Mouse (Mus musculus) stomach, embryonic 16.5 days (tissue): ENCODE results near the gene Nol3. TPM values are rescaled to one million over a fixed set of nuclear protein-coding genes. Genes with fewer than 3 reads are reported as not detected.
A peak's percentile ranks its signal among the peaks of the same experiment; 100 is the strongest.

ENCODE experiments used
- ATAC-seq: fragments of 200-750 bp; cut with Nextera tagmentation; 2 replicates; pipeline ENCODE4 v1.8.0; 2017; ENCODE audit warnings: moderate number of reproducible peaks, moderate TSS enrichment; ENCODE audit not compliant: insufficient read depth, low FRiP score
- H3K27ac ChIP-seq: fragments of 300-500 bp; sonication (generic); 2 replicates; pipeline ENCODE4 v1.5.1; 2014; ENCODE audit warnings: low read length
- H3K27me3 ChIP-seq: fragments of 300-500 bp; sonication (generic); 2 replicates; pipeline ENCODE4 v1.6.1; 2014; ENCODE audit warnings: low read length, control low read depth, mixed read lengths; ENCODE audit not compliant: control insufficient read depth, insufficient read depth
- H3K36me3 ChIP-seq: fragments of 300-500 bp; sonication (generic); 2 replicates; pipeline ENCODE4 v1.6.1; 2014; ENCODE audit warnings: low read length; ENCODE audit not compliant: control insufficient read depth, insufficient read depth
- H3K4me1 ChIP-seq: fragments of 300-500 bp; sonication (generic); 2 replicates; pipeline ENCODE4 v1.6.1; 2014; ENCODE audit warnings: low read length, control low read depth, mixed read lengths; ENCODE audit not compliant: control insufficient read depth, insufficient read depth
- H3K4me2 ChIP-seq: fragments of 300-500 bp; sonication (generic); 2 replicates; pipeline ENCODE4 v1.6.1; 2014; ENCODE audit warnings: low read depth, low read length, mixed read lengths
- H3K4me3 ChIP-seq: fragments of 300-500 bp; sonication (generic); replicated peaks from 2 replicates; pipeline ENCODE4 v1.5.1; 2014; ENCODE audit warnings: mild to moderate bottlenecking, low read length
- H3K9ac ChIP-seq: fragments of 300-500 bp; sonication (generic); 2 replicates; pipeline ENCODE4 v1.6.1; 2014; ENCODE audit warnings: low read length
- H3K9me3 ChIP-seq: fragments of 300-500 bp; sonication (generic); replicated peaks from 2 replicates; pipeline ENCODE4 v1.6.1; 2016; ENCODE audit warnings: low read length, control low read depth; ENCODE audit not compliant: control insufficient read depth
- WGBS: fragments of 180-500 bp; shearing (Covaris S2); extraction: QIAGEN DNeasy Blood & Tissue Kit; methylation state at CpG from one replicate; pipeline ENCODE4 v1.1.7; 2014; 5-methylcytosine and 5-hydroxymethylcytosine counted together
- polyA plus RNA-seq: library from polyadenylated mRNA; unstranded; fragments of >200 nt; fragmentation: Nextera tagmentation; extraction: Ambion mirVana; gene quantifications from 2 replicates; pipeline ENCODE4 v1.2.1, GENCODE M21; 2015

Nol3 gene
- polyA plus RNA-seq, 1 experiment from 2014 or later, result 2.3 TPM

GRCm38 (mm10) chr8:105299962-105300361 is 24.0 kb downstream of the Nol3 start:
- Histone ChIP-seq H3K4me2 (no peak overlapping the region), H3K27me3 (no peaks in the 10 kb centered on the region), H3K4me1 (peaks cover 26% of the 10 kb centered on the region), H3K27ac (no peak overlapping the region), H3K9me3 (no peaks in the 10 kb centered on the region), H3K9ac (no peak overlapping the region), H3K4me3 (no peak overlapping the region), H3K36me3 (peaks cover 23% of the 10 kb centered on the region)
- ATAC-seq, result peak; percentile 59
- 80% methylated on average over 8 of the region's 8 CpGs for WGBS

- no peak for ATAC-seq
- H3K27me3 ChIP-seq, result no peaks in the 10 kb centered on the region
- WGBS, result 75% methylated on average over 8 of the region's 8 CpGs
- H3K36me3 ChIP-seq, result peaks cover 26% of the 10 kb centered on the region
- H3K27ac ChIP-seq, result no peak overlapping the region
- H3K9ac ChIP-seq, result no peak overlapping the region
- H3K4me1 ChIP-seq, result peaks cover 31% of the 10 kb centered on the region
- no peak overlapping the region for H3K4me2 ChIP-seq
- H3K9me3 ChIP-seq, result no peaks in the 10 kb centered on the region
- H3K4me3 ChIP-seq, result no peak overlapping the region
Observed at GRCm38 (mm10) chr8:105303396-105303795, 27.5 kb downstream of the Nol3 start.

DNA sequence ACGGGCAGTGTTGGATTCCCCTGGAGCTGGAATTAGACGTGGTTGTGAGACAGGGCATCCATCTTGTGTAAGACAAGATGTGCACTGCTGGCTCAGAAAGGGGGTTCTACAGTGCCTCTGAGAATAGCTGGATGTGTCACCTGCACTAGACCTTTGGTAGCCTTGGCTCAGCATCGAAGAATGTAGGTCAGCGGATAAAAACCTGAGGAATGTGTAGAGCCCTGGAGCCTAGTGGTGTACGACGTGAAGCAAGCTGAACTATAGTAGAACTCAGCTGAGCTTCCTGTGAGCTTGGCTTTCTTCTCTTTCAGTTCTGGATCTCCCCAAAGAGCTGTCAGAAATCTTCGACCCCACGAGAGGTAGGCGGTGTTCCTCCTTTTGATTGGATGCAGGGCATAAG is 27.9 kb downstream of the Nol3 start:
- Histone ChIP-seq H3K4me3 (no peak overlapping the region), H3K9me3 (no peaks in the 10 kb centered on the region), H3K27me3 (no peaks in the 10 kb centered on the region), H3K9ac (no peak overlapping the region), H3K4me2 (no peak overlapping the region), H3K36me3 (peaks cover 26% of the 10 kb centered on the region), H3K27ac (no peak overlapping the region), H3K4me1 (peaks cover 27% of the 10 kb centered on the region)
- ATAC-seq, result no peak
- 76% methylated on average over 9 of the region's 9 CpGs for WGBS

DNA sequence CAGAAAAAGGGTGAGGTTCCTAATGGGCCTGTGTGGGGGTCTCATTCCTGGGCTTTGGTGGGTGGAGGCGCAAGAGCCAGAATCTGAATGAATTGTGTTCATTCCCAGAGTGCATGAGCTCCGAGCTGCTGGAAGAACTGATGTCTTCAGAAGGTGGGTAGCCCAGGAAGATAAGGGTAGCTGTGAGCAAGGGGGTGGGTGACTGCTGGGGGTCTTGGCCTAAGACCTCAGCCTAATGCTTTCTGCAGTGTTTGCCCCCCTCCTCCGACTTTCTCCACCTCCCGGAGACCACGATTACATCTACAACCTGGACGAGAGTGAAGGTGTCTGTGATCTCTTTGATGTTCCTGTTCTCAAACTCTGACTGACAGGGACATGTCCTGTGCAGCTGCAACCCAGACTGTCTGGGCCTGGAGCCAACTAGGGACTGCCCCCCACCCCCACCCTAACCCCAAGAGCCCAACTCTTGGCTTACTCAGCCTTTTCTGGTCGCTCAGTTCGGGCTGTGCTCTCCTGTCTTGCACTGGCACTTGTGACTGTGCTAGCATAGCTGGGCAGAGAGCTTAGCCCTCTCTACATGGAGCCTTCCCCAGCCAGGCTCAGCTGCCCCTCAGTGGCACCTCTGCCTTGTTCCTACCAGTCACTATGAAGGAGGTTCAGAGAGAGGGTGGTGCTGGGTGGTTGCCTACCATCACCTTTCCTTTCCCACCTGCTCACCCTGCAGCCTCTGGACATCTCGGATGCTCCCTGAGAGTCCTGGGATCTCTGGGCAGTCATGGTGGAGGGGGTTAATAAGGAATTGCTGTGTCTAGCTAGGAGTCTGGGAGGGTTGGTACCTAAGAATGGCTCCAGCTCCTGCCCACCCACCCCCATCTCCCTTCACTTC is 28.6 kb downstream of the Nol3 start:
- no peak for ATAC-seq
- Histone ChIP-seq H3K9me3 (no peaks in the 10 kb centered on the region), H3K4me2 (peak overlapping the region; percentile 31; the same call in 1 of the 2 replicates), H3K4me1 (peaks cover 24% of the 10 kb centered on the region), H3K4me3 (no peak overlapping the region), H3K27me3 (no peaks in the 10 kb centered on the region), H3K27ac (peak overlapping the region; percentile 95), H3K36me3 (peaks cover 26% of the 10 kb centered on the region), H3K9ac (peak overlapping the region; percentile 32; the same call in 1 of the 2 replicates)
- WGBS, result 61% methylated on average over 9 of the region's 9 CpGs

DNA sequence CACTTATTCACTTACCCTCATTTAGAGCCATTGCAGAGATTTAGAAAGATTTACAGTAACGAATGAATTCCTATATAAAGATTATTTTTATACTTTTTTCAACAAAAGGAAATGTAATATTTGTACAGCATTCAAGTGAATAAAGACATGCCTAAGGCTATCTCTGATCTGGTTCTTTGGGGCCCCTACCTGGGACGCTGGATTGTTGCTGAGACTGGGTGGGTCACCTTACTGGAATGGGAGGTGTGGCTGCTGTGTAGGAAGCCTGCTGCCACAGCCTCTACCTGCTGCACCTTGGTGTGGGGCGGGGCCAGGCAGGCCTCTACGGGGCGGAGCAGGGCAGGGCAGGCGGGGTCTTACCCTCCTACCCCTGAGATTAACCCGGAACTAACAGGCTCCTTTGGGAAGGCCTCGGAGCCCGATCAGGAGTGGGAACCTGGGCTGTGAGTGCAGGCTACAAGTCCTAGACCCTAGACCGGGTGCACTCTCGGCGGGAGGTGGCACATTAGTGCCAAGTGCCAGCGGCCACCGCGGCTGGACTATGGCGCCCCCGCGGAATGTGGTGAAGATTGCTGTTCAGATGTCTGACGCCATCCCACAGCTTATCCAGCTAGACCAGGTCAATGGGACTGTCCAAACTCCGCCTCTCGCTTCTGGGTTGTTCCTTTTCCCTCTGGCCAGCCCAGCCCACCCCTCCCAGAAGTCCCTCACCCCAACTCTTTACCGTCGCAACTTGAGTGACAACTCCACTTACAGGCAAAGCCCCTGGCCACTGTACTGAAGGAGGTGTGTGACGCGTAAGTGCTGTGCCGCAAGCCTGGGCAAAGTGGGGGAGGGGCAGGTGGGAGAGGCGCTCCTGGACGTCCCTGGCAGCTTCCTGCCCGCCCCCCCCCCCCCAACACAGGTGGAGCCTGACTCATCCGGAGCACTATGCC is 29.5 kb downstream of the Nol3 start, which contains the start of gene Elmo3:
Gene Elmo3, plus strand, starts transcription at position 391 of the 935 bp plus-strand sequence.
- WGBS, result 4% methylated on average over 30 of the region's 30 CpGs
- peak within 1 kb of the TSS; percentile 77 for H3K4me2 ChIP-seq
- H3K9ac ChIP-seq, result peak within 1 kb of the TSS; percentile 77
- peak within 1 kb of the TSS; percentile 95 for H3K27ac ChIP-seq
- H3K36me3 ChIP-seq, result peaks cover 26% of the 10 kb centered on the region
- peak; percentile 94 for ATAC-seq
- H3K27me3 ChIP-seq, result no peaks in the 10 kb centered on the region
- peak within 1 kb of the TSS; percentile 54 for H3K4me3 ChIP-seq
- H3K4me1 ChIP-seq, result peaks cover 24% of the 10 kb centered on the region
- no peaks in the 10 kb centered on the region for H3K9me3 ChIP-seq

DNA sequence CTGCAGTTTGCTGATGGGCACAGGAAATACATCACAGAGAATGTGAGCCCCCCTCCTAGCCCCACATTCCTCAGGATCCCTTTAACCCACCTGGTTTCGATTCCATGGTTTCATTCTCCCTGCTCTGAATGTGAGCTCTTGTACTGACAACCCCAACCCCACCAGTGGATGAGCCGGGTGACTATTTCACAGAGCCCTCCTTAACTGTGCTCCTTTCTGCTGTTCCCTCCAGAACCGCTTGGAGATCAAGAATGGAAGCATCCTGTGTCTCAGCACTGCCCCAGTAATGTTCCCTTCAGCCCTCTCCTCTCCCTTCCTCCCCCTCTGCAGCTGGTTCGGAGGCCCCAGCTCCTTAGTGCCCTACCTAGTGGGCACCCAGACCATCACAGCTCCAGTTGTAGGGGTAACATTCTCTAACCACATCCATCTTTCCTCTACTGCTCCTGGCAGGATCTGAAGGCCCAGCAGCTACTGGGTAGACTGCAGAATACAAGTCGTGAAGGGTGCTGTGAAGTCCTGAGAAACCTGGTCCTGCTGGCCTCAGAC is 30.3 kb downstream of the Nol3 start:
- H3K36me3 ChIP-seq, result peaks cover 21% of the 10 kb centered on the region
- peak overlapping the region; percentile 77 for H3K9ac ChIP-seq
- peaks cover 24% of the 10 kb centered on the region for H3K4me1 ChIP-seq
- WGBS, result 35% methylated on average over 5 of the region's 5 CpGs
- no peaks in the 10 kb centered on the region for H3K9me3 ChIP-seq
- peak overlapping the region; percentile 77 for H3K4me2 ChIP-seq
- peak overlapping the region; percentile 54 for H3K4me3 ChIP-seq
- ATAC-seq, result no peak
- H3K27ac ChIP-seq, result peak overlapping the region; percentile 95
- H3K27me3 ChIP-seq, result no peaks in the 10 kb centered on the region

DNA sequence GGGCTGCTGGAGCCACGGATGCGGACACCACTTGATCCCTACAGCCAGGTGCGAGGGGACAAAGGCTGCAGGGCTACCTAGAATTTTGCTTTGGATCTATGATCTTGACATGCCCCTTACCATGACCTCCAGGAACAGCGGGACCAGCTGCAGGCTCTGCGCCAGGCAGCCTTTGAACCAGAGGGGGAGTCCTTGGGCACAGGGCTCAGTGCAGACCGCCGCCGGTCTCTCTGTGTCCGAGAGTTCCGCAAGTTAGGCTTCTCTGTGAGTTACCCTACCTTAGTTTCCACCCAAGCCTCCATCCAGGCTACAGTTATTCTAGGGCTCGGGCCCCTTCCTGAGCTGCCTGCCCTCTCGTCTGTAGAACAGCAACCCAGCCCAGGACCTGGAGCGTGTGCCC is 31.7 kb downstream of the Nol3 start:
- no peak for ATAC-seq
- no peak overlapping the region for H3K27ac ChIP-seq
- H3K27me3 ChIP-seq, result no peaks in the 10 kb centered on the region

GRCm38 (mm10) chr8:105308428-105308827 is 32.5 kb downstream of the Nol3 start:
- ATAC-seq, result no peak
- H3K36me3 ChIP-seq, result peaks cover 9% of the 10 kb centered on the region; the same call in 1 of the 2 replicates
- H3K9ac ChIP-seq, result no peak overlapping the region
- no peaks in the 10 kb centered on the region for H3K9me3 ChIP-seq
- H3K4me2 ChIP-seq, result no peak overlapping the region
- no peak overlapping the region for H3K4me3 ChIP-seq
- H3K4me1 ChIP-seq, result peaks cover 24% of the 10 kb centered on the region
- H3K27ac ChIP-seq, result no peak overlapping the region
- 91% methylated on average over 10 of the region's 10 CpGs for WGBS
- H3K27me3 ChIP-seq, result no peaks in the 10 kb centered on the region

More for the DNA sequence above, 31.7 kb downstream of the Nol3 start:
- H3K9me3 ChIP-seq, result no peaks in the 10 kb centered on the region
- no peak overlapping the region for H3K4me2 ChIP-seq
- peaks cover 24% of the 10 kb centered on the region for H3K4me1 ChIP-seq
- peaks cover 14% of the 10 kb centered on the region; the same call in 1 of the 2 replicates for H3K36me3 ChIP-seq
- no peak overlapping the region for H3K9ac ChIP-seq
- WGBS, result 95% methylated on average over 13 of the region's 13 CpGs
- H3K4me3 ChIP-seq, result no peak overlapping the region
